Mouse (Mus musculus): ENCODE data around the gene Olfr868. TPM values are rescaled to one million over a fixed set of nuclear protein-coding genes. Genes with fewer than 3 reads are reported as not detected.

The Olfr868 gene
- not detected in 2 replicates for polyA plus RNA-seq (2012; ENCODE audit: low replicate concordance)

GRCm38 (mm10) chr9:20098326-20098725, at the start of gene Olfr868:
TSS of gene Olfr868 (plus strand) at chr9:20098626.

DNA sequence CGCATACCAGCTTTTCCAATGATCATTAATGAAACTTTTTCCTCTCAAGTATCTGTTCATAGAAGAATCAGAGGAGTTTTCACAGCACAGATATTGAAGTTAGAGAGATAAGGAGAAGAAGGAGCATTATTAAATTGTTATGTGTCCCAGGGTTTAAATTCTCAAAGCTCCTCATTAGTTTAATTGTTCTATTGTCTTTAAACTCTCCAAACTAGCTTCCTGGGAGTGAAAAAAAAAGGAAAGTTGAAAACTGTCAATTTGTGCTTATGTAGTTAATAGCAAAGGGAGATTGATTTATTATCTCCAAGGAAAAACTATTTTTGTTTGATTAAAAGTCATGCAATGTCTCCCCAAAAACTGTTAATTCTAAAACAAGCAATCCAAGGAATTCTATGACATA, 41.0 kb upstream of the Olfr868 start, which contains the start of gene Olfr867:
TSS of gene Olfr867 (minus strand) at position 101 of the 400 bp plus-strand sequence.

GRCm38 (mm10) chr9:20128709-20129108, 30.3 kb downstream of the Olfr868 start, which contains the start of gene Olfr869:
TSS of gene Olfr869 (plus strand) at chr9:20129009.

Other genes with a start within 250 kb of the Olfr868 start
- gene Olfr860, start 248.9 kb upstream of the Olfr868 start, polyA plus RNA-seq (2012; ENCODE audit: low replicate concordance): not detected in 2 replicates
- not detected in 2 replicates for gene Olfr862, start 210.6 kb upstream of the Olfr868 start, polyA plus RNA-seq (2012; ENCODE audit: low replicate concordance)
- gene Olfr77, start 181.8 kb upstream of the Olfr868 start, polyA plus RNA-seq (2012; ENCODE audit: low replicate concordance): 0.01 TPM in 1 of 2 replicates, not detected in the other
- gene Olfr866, start 70.6 kb upstream of the Olfr868 start, polyA plus RNA-seq (2012; ENCODE audit: low replicate concordance): not detected in 2 replicates
- not detected in 2 replicates for gene Olfr867, start 41.1 kb upstream of the Olfr868 start, polyA plus RNA-seq (2012; ENCODE audit: low replicate concordance)
- gene Olfr869, start 30.4 kb downstream of the Olfr868 start, polyA plus RNA-seq (2012; ENCODE audit: low replicate concordance): not detected in 2 replicates
- not detected in 2 replicates for gene Olfr870, start 75.4 kb downstream of the Olfr868 start, polyA plus RNA-seq (2012; ENCODE audit: low replicate concordance)
- gene Olfr871, start 113.6 kb downstream of the Olfr868 start, polyA plus RNA-seq (2012; ENCODE audit: low replicate concordance): not detected in 2 replicates
- not detected in 2 replicates for gene Olfr872, start 138.5 kb downstream of the Olfr868 start, polyA plus RNA-seq (2012; ENCODE audit: low replicate concordance)
- gene Olfr39, start 183.7 kb downstream of the Olfr868 start, polyA plus RNA-seq (2012; ENCODE audit: low replicate concordance): not detected in 2 replicates
- gene Olfr873, start 199.9 kb downstream of the Olfr868 start, polyA plus RNA-seq (2012; ENCODE audit: low replicate concordance): not detected in 2 replicates
- not detected in 2 replicates for gene Olfr18, start 237.5 kb downstream of the Olfr868 start, polyA plus RNA-seq (2012; ENCODE audit: low replicate concordance)

Measured in hematopoietic multipotent progenitor cell, adult 10-12 weeks (in vitro differentiated cells).